7 mouse cellular contexts compared by ENCODE assay signal in genomic region chr8:70742981-70743655, GRCm38 (mm10). TPM values are rescaled to one million over a fixed set of nuclear protein-coding genes. Genes with fewer than 3 reads are reported as not detected.
DNase-seq lines count a peak whose midpoint lies in the region; ATAC-seq and TF ChIP-seq lines count a peak whose summit lies in the region.

No protein-coding gene starts in this region.

- 3% methylated on average over 38 of the region's 38 CpGs for WGBS in heart, embryonic 12.5 days
- 3% methylated on average over 38 of the region's 38 CpGs for WGBS in neural tube, embryonic 14.5 days

- ATAC-seq in heart, embryonic 12.5 days (ENCODE audit: insufficient number of reproducible peaks, low FRiP score), result no peak
- no peak for ATAC-seq in neural tube, embryonic 14.5 days (ENCODE audit: low read depth)

- no peak for TF ChIP-seq CTCF in ES-Bruce4 (IDR thresholded peaks at IDR 0.05; ENCODE audit: low read depth, low read length)

- no peaks in the 10 kb centered on the region for H3K9me3 ChIP-seq in ES-Bruce4 (replicated peaks; ENCODE audit: control insufficient read depth, insufficient read depth, low read length, poor library complexity, severe bottlenecking)
- no peaks in the 10 kb centered on the region for H3K9me3 ChIP-seq in heart, embryonic 12.5 days (replicated peaks)
- no peaks in the 10 kb centered on the region for H3K9me3 ChIP-seq in neural tube, embryonic 14.5 days (ENCODE audit: control insufficient read depth, low read length)

- H3K4me1 ChIP-seq in ES-Bruce4 (ENCODE audit: control insufficient read depth, insufficient read depth, low read length), result no peaks in the 10 kb centered on the region
- H3K4me1 ChIP-seq in heart, embryonic 12.5 days (replicated peaks), result peaks cover 33% of the 10 kb centered on the region
- peaks cover 5% of the 10 kb centered on the region; the same call in 1 of the 2 replicates for H3K4me1 ChIP-seq in neural tube, embryonic 14.5 days (ENCODE audit: control insufficient read depth, insufficient read depth, low read length)

- H3K36me3 ChIP-seq in ES-Bruce4 (ENCODE audit: control insufficient read depth, insufficient read depth, low read length, poor library complexity, severe bottlenecking), result no peaks in the 10 kb centered on the region
- no peaks in the 10 kb centered on the region for H3K36me3 ChIP-seq in heart, embryonic 12.5 days
- no peaks in the 10 kb centered on the region for H3K36me3 ChIP-seq in neural tube, embryonic 14.5 days (ENCODE audit: control insufficient read depth, insufficient read depth, low read length)

- TF ChIP-seq POLR2A in ES-Bruce4 (IDR thresholded peaks at IDR 0.05; ENCODE audit: insufficient read depth, low read length), result no peak

- H3K4me2 ChIP-seq in heart, embryonic 12.5 days, result peak overlapping the region; percentile 60
- peak overlapping the region; percentile 33 for H3K4me2 ChIP-seq in neural tube, embryonic 14.5 days (ENCODE audit: low read depth, low read length)

- no peak for TF ChIP-seq EP300 in ES-Bruce4 (IDR thresholded peaks at IDR 0.05; ENCODE audit: insufficient read depth, low read depth, low read length)

- H3K4me3 ChIP-seq in ES-Bruce4 (ENCODE audit: low read depth, low read length), result peak overlapping the region; percentile 58
- peak overlapping the region; percentile 17 for H3K4me3 ChIP-seq in heart, embryonic 12.5 days
- peak overlapping the region; percentile 9; the same call in 1 of the 2 replicates for H3K4me3 ChIP-seq in neural tube, embryonic 14.5 days (ENCODE audit: low read depth, low read length)

- H3K27ac ChIP-seq in ES-Bruce4 (ENCODE audit: insufficient read depth, low read length), result no peak overlapping the region
- no peak overlapping the region for H3K27ac ChIP-seq in heart, embryonic 12.5 days (ENCODE audit: poor library complexity, severe bottlenecking)
- no peak overlapping the region for H3K27ac ChIP-seq in neural tube, embryonic 14.5 days (ENCODE audit: low read depth, low read length)

- no peaks in the 10 kb centered on the region for H3K27me3 ChIP-seq in ES-Bruce4 (ENCODE audit: control insufficient read depth, insufficient read depth, low read length, poor library complexity, severe bottlenecking)
- H3K27me3 ChIP-seq in heart, embryonic 12.5 days (replicated peaks), result peaks cover 73% of the 10 kb centered on the region
- peaks cover 30% of the 10 kb centered on the region for H3K27me3 ChIP-seq in neural tube, embryonic 14.5 days (ENCODE audit: control insufficient read depth, insufficient read depth, low read length)

- H3K9ac ChIP-seq in ES-Bruce4 (ENCODE audit: low read depth, poor library complexity, severe bottlenecking), result peak overlapping the region; percentile 64
- H3K9ac ChIP-seq in heart, embryonic 12.5 days, result no peak overlapping the region
- H3K9ac ChIP-seq in neural tube, embryonic 14.5 days (replicated peaks; ENCODE audit: low read depth, low read length), result peak overlapping the region; percentile 32; the same call in 1 of the 2 replicates

- peak; percentile 53 for DNase-seq in CD4-positive, CD25-positive, alpha-beta regulatory T cell, adult 2 months (ENCODE audit: low read depth, low spot score)
- DNase-seq in kidney, postnatal 4 days, result peak; percentile 28 to 46
- no peak for DNase-seq in layer of hippocampus, adult 18-20 months (ENCODE audit: low spot score in 2 of 2)
- no peak for DNase-seq in T-cell, adult 2 months (ENCODE audit: low spot score)

RNA-seq across cellular contexts. Expression of gene Rab3a, which starts 11.4 kb away (rescaled TPM):
- polyA plus RNA-seq in ES-Bruce4 (2011; ENCODE audit: insufficient read depth, insufficient read length, low read depth, missing spikeins), result 6.2 and 6.3 TPM in 2 replicates
- polyA plus RNA-seq in heart, embryonic 12.5 days (2016; fragmentation: Nextera tagmentation; extraction: Ambion mirVana), result 19.1 and 19.2 TPM in 2 replicates
- 570 and 690 TPM in 2 replicates for polyA plus RNA-seq in neural tube, embryonic 14.5 days (2014; fragmentation: Nextera tagmentation; extraction: Ambion mirVana)
- 100 to 1,000 TPM; 814 to 823 TPM for total RNA-seq in layer of hippocampus, adult 18-20 months (2021)

RNA-seq across cellular contexts. Expression of gene Mpv17l2, which starts 17.6 kb away (rescaled TPM):
- 17.7 and 19.1 TPM in 2 replicates for polyA plus RNA-seq in ES-Bruce4 (2011; ENCODE audit: insufficient read depth, insufficient read length, low read depth, missing spikeins)
- 37.2 and 37.9 TPM in 2 replicates for polyA plus RNA-seq in heart, embryonic 12.5 days (2016; fragmentation: Nextera tagmentation; extraction: Ambion mirVana)
- 36.5 and 41.2 TPM in 2 replicates for polyA plus RNA-seq in neural tube, embryonic 14.5 days (2014; fragmentation: Nextera tagmentation; extraction: Ambion mirVana)
- total RNA-seq in layer of hippocampus, adult 18-20 months (2021), result 10 to 100 TPM; 34.5 to 41.1 TPM

RNA-seq across cellular contexts. Expression of gene Pde4c, which starts 19.6 kb away (rescaled TPM):
- 1.9 and 2.3 TPM in 2 replicates for polyA plus RNA-seq in ES-Bruce4 (2011; ENCODE audit: insufficient read depth, insufficient read length, low read depth, missing spikeins)
- polyA plus RNA-seq in heart, embryonic 12.5 days (2016; fragmentation: Nextera tagmentation; extraction: Ambion mirVana), result 0.05 and 0.09 TPM in 2 replicates
- 0.10 and 0.27 TPM in 2 replicates for polyA plus RNA-seq in neural tube, embryonic 14.5 days (2014; fragmentation: Nextera tagmentation; extraction: Ambion mirVana)
- 1 to 10 TPM; 1.0 to 1.3 TPM for total RNA-seq in layer of hippocampus, adult 18-20 months (2021)

RNA-seq across cellular contexts. Expression of gene Gm3336, which starts 24.8 kb away (rescaled TPM):
- polyA plus RNA-seq in ES-Bruce4 (2011; ENCODE audit: insufficient read depth, insufficient read length, low read depth, missing spikeins), result 0.99 and 2.5 TPM in 2 replicates
- not detected in 2 replicates for polyA plus RNA-seq in heart, embryonic 12.5 days (2016; fragmentation: Nextera tagmentation; extraction: Ambion mirVana)
- polyA plus RNA-seq in neural tube, embryonic 14.5 days (2014; fragmentation: Nextera tagmentation; extraction: Ambion mirVana), result not detected in 2 replicates
- not detected for total RNA-seq in layer of hippocampus, adult 18-20 months (2021)

RNA-seq across cellular contexts. Expression of gene Pik3r2, which starts 33.4 kb away (rescaled TPM):
- 20.1 and 25.1 TPM in 2 replicates for polyA plus RNA-seq in ES-Bruce4 (2011; ENCODE audit: insufficient read depth, insufficient read length, low read depth, missing spikeins)
- polyA plus RNA-seq in heart, embryonic 12.5 days (2016; fragmentation: Nextera tagmentation; extraction: Ambion mirVana), result 35.2 and 37.2 TPM in 2 replicates
- polyA plus RNA-seq in neural tube, embryonic 14.5 days (2014; fragmentation: Nextera tagmentation; extraction: Ambion mirVana), result 72.2 and 75.6 TPM in 2 replicates
- 100 to 1,000 TPM; 158 to 162 TPM for total RNA-seq in layer of hippocampus, adult 18-20 months (2021)

Comparison
In these comparisons a context has a peak if more than half of its experiments do, and no peak if none do; other contexts are left out.
1. DNase-seq: peak in CD4-positive, CD25-positive, alpha-beta regulatory T cell, adult 2 months (single experiment) and kidney, postnatal 4 days (2 of 2); none in layer of hippocampus, adult 18-20 months (0 of 2) and T-cell, adult 2 months (single experiment).
2. RNA of gene Rab3a, which starts 11.4 kb away (polyA plus RNA-seq): 570 to 690 TPM in neural tube, embryonic 14.5 days; 19.1 to 19.2 TPM in heart, embryonic 12.5 days and 6.2 to 6.3 TPM in ES-Bruce4; every median in the first group is over 10 times any median in the second.
3. Peak in every context shown above with its lines, with median percentiles within 50 percentile points of each other: H3K4me3 ChIP-seq.